Mouse (Mus musculus): ENCODE measurements around the gene Bag2.
A peak's percentile ranks its signal among the peaks of the same experiment; 100 is the strongest.
"Not testable (repeated sequence)": the region's sequence is repeated elsewhere in the genome, so short reads cannot be mapped to it uniquely, and the experiment has no call there.

Bag2 gene

GRCm38 (mm10) chr1:33749709-33750108, 7.9 kb downstream of the Bag2 start:
- DNase-seq (ENCODE audit: low spot score in 2 of 2): not testable (repeated sequence)

- no peak for DNase-seq (ENCODE audit: low spot score in 2 of 2)
These were observed 8.5 kb downstream of the Bag2 start for GRCm38 (mm10) chr1:33749109-33749508.

- no peak for DNase-seq (ENCODE audit: low spot score in 2 of 2)
These were observed 11.7 kb downstream of the Bag2 start for GRCm38 (mm10) chr1:33745901-33746300.

- not testable (repeated sequence) for DNase-seq (ENCODE audit: low spot score in 2 of 2)
These were observed 12.8 kb downstream of the Bag2 start for GRCm38 (mm10) chr1:33744815-33745214.

- DNase-seq (ENCODE audit: low spot score in 2 of 2): no peak
These were observed 14.7 kb downstream of the Bag2 start for GRCm38 (mm10) chr1:33742903-33743302.

- DNase-seq (ENCODE audit: low spot score in 2 of 2): peak; percentile 40 to 84
These were observed 18.3 kb downstream of the Bag2 start for GRCm38 (mm10) chr1:33739302-33739701.

- no peak for DNase-seq (ENCODE audit: low spot score in 2 of 2)
These were observed 18.8 kb downstream of the Bag2 start for GRCm38 (mm10) chr1:33738681-33739278.

- no peak for DNase-seq (ENCODE audit: low spot score in 2 of 2)
These were observed 19.3 kb downstream of the Bag2 start for GRCm38 (mm10) chr1:33738281-33738680.

- DNase-seq (ENCODE audit: low spot score in 2 of 2): no peak
These were observed 23.5 kb downstream of the Bag2 start for GRCm38 (mm10) chr1:33734001-33734685.

- DNase-seq (ENCODE audit: low spot score in 2 of 2): no peak
These were observed 24.6 kb downstream of the Bag2 start for GRCm38 (mm10) chr1:33733044-33733443.

GRCm38 (mm10) chr1:33725086-33725485, 32.5 kb downstream of the Bag2 start:
- DNase-seq (ENCODE audit: low spot score in 2 of 2): no peak

GRCm38 (mm10) chr1:33724516-33724915, 33.1 kb downstream of the Bag2 start:
- no peak for DNase-seq (ENCODE audit: low spot score in 2 of 2)

- no peak for DNase-seq (ENCODE audit: low spot score in 2 of 2)
These were observed 36.6 kb downstream of the Bag2 start for GRCm38 (mm10) chr1:33721020-33721419.

- DNase-seq (ENCODE audit: low spot score in 2 of 2): no peak
These were observed 37.4 kb downstream of the Bag2 start for GRCm38 (mm10) chr1:33720231-33720630.

- DNase-seq (ENCODE audit: low spot score in 2 of 2): peak; percentile 74 to 77
These were observed 37.8 kb downstream of the Bag2 start, which contains the start of gene Rab23 for GRCm38 (mm10) chr1:33719733-33720225. TSS of gene Rab23 (plus strand) at chr1:33719887.

GRCm38 (mm10) chr1:33717636-33718035, 40.0 kb downstream of the Bag2 start:
- no peak for DNase-seq (ENCODE audit: low spot score in 2 of 2)

- no peak for DNase-seq (ENCODE audit: low spot score in 2 of 2)
These were observed 42.8 kb downstream of the Bag2 start for GRCm38 (mm10) chr1:33714796-33715195.

GRCm38 (mm10) chr1:33712026-33712425, 45.6 kb downstream of the Bag2 start:
- no peak for DNase-seq (ENCODE audit: low spot score in 2 of 2)

GRCm38 (mm10) chr1:33709615-33710014, 48.0 kb downstream of the Bag2 start:
- DNase-seq (ENCODE audit: low spot score in 2 of 2): no peak

GRCm38 (mm10) chr1:33701244-33701643, 56.4 kb downstream of the Bag2 start:
- no peak for DNase-seq (ENCODE audit: low spot score in 2 of 2)

GRCm38 (mm10) chr1:33696016-33696415, 61.6 kb downstream of the Bag2 start:
- no peak for DNase-seq (ENCODE audit: low spot score in 2 of 2)
